Mouse (Mus musculus): Measurements from ENCODE around the gene Nudt13. TPM values are rescaled to one million over a fixed set of nuclear protein-coding genes. Genes with fewer than 3 reads are reported as not detected.
"Not testable (repeated sequence)": the region's sequence is repeated elsewhere in the genome, so short reads cannot be mapped to it uniquely, and the experiment has no call there.

Nudt13 gene
- polyA plus RNA-seq, 1 experiment from 2014 or later: 11.1 TPM

DNA sequence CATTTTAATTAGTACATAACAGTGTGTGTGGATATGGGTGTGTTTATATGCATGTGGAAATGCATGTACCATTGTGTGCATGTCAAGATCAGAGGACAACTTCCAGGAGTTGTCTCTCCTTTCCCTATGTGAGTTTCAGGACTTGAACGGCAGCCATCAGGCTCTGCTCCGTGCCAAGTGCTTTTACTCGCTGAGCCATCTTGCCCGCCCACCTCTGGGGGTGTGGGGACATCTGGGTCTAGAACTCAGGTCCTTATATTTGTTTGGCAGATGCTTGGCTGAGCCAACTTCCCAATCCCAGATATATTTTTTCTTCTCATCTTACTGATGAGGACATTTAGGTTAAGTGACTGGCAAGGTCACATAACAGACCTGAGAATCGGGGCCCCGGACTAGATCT, 26.1 kb upstream of the Nudt13 start:
- H3K9me3 ChIP-seq (replicated peaks; ENCODE audit: control insufficient read depth, low read length): no peaks in the 10 kb centered on the region
- H3K27me3 ChIP-seq (replicated peaks; ENCODE audit: control insufficient read depth, insufficient read depth, low read length): no peaks in the 10 kb centered on the region
- no peaks in the 10 kb centered on the region for H3K4me1 ChIP-seq (ENCODE audit: control insufficient read depth, insufficient read depth, low read length)
- no peak overlapping the region for H3K27ac ChIP-seq (ENCODE audit: low read depth, low read length)
- no peak for ATAC-seq
- H3K4me3 ChIP-seq (ENCODE audit: low read depth, low read length): no peak overlapping the region
- WGBS: 71% methylated on average over 6 of the region's 6 CpGs
- DNase-seq (ENCODE audit: low spot score): no peak
- no peaks in the 10 kb centered on the region for H3K36me3 ChIP-seq (ENCODE audit: control insufficient read depth, insufficient read depth, low read length)
- H3K9ac ChIP-seq (ENCODE audit: low read length): no peak overlapping the region
- H3K4me2 ChIP-seq (ENCODE audit: low read length): no peak overlapping the region

DNA sequence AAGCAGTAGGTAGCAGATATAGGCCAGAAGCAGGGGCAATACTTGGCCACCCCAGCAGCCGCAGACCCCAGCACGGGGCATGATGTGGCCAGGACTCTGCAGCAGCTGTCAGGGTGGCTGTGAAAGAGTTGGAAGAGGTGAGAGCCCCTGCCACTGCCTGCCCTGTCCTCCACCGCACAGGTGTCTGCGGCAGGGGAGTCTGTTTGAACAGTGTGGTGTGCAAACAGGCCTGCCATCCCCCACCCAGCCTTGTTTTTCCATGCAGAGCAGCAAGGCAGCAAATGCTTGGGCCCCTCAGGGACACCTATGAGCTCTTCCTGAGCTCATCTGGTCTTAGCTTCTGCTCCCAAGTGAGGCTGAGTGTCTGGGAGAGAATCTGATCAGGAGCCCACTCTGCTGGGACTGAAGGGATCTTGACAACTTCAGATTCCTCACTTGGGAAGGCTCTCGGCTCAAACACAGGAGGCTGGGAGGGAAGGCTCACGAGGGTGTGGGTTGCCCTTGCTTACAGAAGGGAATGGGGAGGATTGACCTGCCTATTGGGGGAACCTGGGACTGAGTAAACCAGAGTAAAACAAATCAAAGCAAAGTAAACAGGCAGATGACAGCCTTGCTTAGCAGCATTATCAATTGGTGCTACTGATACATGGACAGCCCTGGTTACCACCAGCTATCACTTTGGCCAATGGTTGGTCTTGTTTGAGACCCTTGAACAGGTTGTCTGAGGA, 25.3 kb upstream of the Nudt13 start, which contains the start of gene Kcnk16:
Gene Kcnk16, minus strand, starts transcription at position 118 of the 728 bp plus-strand sequence.
- H3K4me3 ChIP-seq (ENCODE audit: low read depth, low read length): no peak within 1 kb of the TSS
- H3K36me3 ChIP-seq (ENCODE audit: control insufficient read depth, insufficient read depth, low read length): no peaks in the 10 kb centered on the region
- no peak for DNase-seq (ENCODE audit: low spot score)
- H3K27ac ChIP-seq (ENCODE audit: low read depth, low read length): no peak within 1 kb of the TSS
- no peaks in the 10 kb centered on the region for H3K4me1 ChIP-seq (ENCODE audit: control insufficient read depth, insufficient read depth, low read length)
- WGBS: 81% methylated on average over 6 of the region's 6 CpGs
- H3K27me3 ChIP-seq (replicated peaks; ENCODE audit: control insufficient read depth, insufficient read depth, low read length): no peaks in the 10 kb centered on the region
- H3K9ac ChIP-seq (ENCODE audit: low read length): no peak within 1 kb of the TSS
- no peak for ATAC-seq
- H3K9me3 ChIP-seq (replicated peaks; ENCODE audit: control insufficient read depth, low read length): no peaks in the 10 kb centered on the region
- H3K4me2 ChIP-seq (ENCODE audit: low read length): no peak within 1 kb of the TSS

DNA sequence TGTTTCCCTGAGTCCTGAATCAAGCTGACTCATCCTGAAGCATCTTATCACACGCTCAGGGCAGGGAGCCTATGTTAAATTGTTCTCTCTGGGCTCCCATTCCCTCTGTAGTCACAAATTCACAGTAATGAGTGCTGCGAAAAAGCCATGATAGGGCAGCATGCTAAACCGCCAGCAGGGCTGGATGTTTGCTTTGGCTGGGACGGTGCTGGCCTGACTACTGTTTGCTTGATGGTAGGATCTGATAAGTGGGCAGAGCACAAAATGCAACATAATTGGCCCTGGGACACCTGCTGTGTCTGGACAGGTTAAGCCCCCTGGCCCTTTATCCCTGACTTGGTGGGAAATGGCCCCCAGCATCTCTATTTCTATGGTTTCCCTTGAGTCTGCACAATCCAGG, 3.1 kb upstream of the Nudt13 start:
- H3K27me3 ChIP-seq (replicated peaks; ENCODE audit: control insufficient read depth, insufficient read depth, low read length): no peaks in the 10 kb centered on the region
- no peak overlapping the region for H3K4me2 ChIP-seq (ENCODE audit: low read length)
- no peak overlapping the region for H3K4me3 ChIP-seq (ENCODE audit: low read depth, low read length)
- WGBS: 21% methylated on average over 4 of the region's 4 CpGs
- H3K9ac ChIP-seq (ENCODE audit: low read length): no peak overlapping the region
- DNase-seq (ENCODE audit: low spot score) (no peak), ATAC-seq (no peak)
- no peaks in the 10 kb centered on the region for H3K36me3 ChIP-seq (ENCODE audit: control insufficient read depth, insufficient read depth, low read length)
- no peak overlapping the region for H3K27ac ChIP-seq (ENCODE audit: low read depth, low read length)
- H3K9me3 ChIP-seq (replicated peaks; ENCODE audit: control insufficient read depth, low read length): no peaks in the 10 kb centered on the region
- H3K4me1 ChIP-seq (ENCODE audit: control insufficient read depth, insufficient read depth, low read length): peaks cover 5% of the 10 kb centered on the region; the same call in 1 of the 2 replicates

DNA sequence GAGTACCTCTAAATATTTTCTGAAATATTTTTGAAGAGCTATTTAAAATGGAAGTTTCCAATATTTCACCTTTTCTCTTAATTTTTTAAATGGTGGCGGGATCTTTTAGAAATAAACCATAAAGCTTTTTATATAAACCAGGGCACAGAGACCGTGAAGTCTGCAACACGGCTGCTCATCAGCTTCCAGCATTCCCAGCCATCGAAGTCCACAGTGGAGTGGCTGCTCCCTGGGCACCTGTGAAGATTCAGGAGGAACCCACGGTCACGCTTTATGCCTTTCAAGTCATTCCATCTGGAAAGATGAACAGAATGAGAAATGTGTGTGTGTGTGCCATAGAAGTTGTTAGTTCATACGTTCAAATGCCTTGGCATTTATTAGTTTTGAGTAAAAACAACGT, 450 bp downstream of the Nudt13 start:
- no peak for ATAC-seq
- H3K4me1 ChIP-seq (ENCODE audit: control insufficient read depth, insufficient read depth, low read length): peaks cover 5% of the 10 kb centered on the region; the same call in 1 of the 2 replicates
- H3K4me3 ChIP-seq (ENCODE audit: low read depth, low read length): peak overlapping the region; percentile 44
- no peaks in the 10 kb centered on the region for H3K9me3 ChIP-seq (replicated peaks; ENCODE audit: control insufficient read depth, low read length)
- no peaks in the 10 kb centered on the region for H3K36me3 ChIP-seq (ENCODE audit: control insufficient read depth, insufficient read depth, low read length)
- no peaks in the 10 kb centered on the region for H3K27me3 ChIP-seq (replicated peaks; ENCODE audit: control insufficient read depth, insufficient read depth, low read length)
- WGBS: 53% methylated on average over 8 of the region's 8 CpGs
- H3K27ac ChIP-seq (ENCODE audit: low read depth, low read length): no peak overlapping the region
- DNase-seq (ENCODE audit: low spot score): no peak
- peak overlapping the region; percentile 62 for H3K4me2 ChIP-seq (ENCODE audit: low read length)
- H3K9ac ChIP-seq (ENCODE audit: low read length): peak overlapping the region; percentile 59

DNA sequence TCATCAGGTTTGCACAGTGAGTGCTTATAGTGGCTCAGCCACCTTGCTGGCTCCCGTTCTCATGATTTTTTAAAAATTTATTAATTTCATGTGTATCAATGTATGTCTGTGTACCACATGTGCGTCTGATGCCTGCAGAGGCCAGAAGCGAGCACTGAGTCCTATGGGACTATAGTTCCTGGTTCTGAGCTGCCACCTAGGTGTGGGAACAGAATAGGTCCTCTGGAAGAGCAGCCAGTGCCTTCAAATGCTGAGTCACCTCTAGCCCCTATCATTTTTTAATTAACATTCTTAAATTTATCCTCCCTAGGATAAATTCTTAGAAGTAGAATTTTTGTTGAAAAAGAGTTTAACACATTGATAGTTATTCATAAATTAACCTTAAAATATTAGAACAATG, 3.1 kb downstream of the Nudt13 start:
- Histone ChIP-seq H3K4me3 (ENCODE audit: low read depth, low read length) (no peak overlapping the region), H3K9ac (ENCODE audit: low read length) (no peak overlapping the region), H3K27ac (ENCODE audit: low read depth, low read length) (no peak overlapping the region), H3K36me3 (ENCODE audit: control insufficient read depth, insufficient read depth, low read length) (no peaks in the 10 kb centered on the region), H3K27me3 (replicated peaks; ENCODE audit: control insufficient read depth, insufficient read depth, low read length) (no peaks in the 10 kb centered on the region), H3K4me1 (ENCODE audit: control insufficient read depth, insufficient read depth, low read length) (peaks cover 5% of the 10 kb centered on the region; the same call in 1 of the 2 replicates), H3K4me2 (ENCODE audit: low read length) (no peak overlapping the region), H3K9me3 (replicated peaks; ENCODE audit: control insufficient read depth, low read length) (no peaks in the 10 kb centered on the region)
- ATAC-seq (no peak), DNase-seq (ENCODE audit: low spot score) (no peak)
- WGBS: 81% methylated on average over 3 of the region's 3 CpGs

GRCm38 (mm10) chr14:20298131-20298530, 3.6 kb downstream of the Nudt13 start:
- H3K9me3 ChIP-seq (replicated peaks; ENCODE audit: control insufficient read depth, low read length): no peaks in the 10 kb centered on the region
- H3K4me3 ChIP-seq (ENCODE audit: low read depth, low read length): no peak overlapping the region
- H3K9ac ChIP-seq (ENCODE audit: low read length): no peak overlapping the region
- H3K4me2 ChIP-seq (ENCODE audit: low read length): no peak overlapping the region
- no peaks in the 10 kb centered on the region for H3K36me3 ChIP-seq (ENCODE audit: control insufficient read depth, insufficient read depth, low read length)
- no peak for ATAC-seq
- H3K27ac ChIP-seq (ENCODE audit: low read depth, low read length): no peak overlapping the region
- 91% methylated on average over 3 of the region's 3 CpGs for WGBS
- peaks cover 5% of the 10 kb centered on the region; the same call in 1 of the 2 replicates for H3K4me1 ChIP-seq (ENCODE audit: control insufficient read depth, insufficient read depth, low read length)
- DNase-seq (ENCODE audit: low spot score): no peak
- H3K27me3 ChIP-seq (replicated peaks; ENCODE audit: control insufficient read depth, insufficient read depth, low read length): no peaks in the 10 kb centered on the region

DNA sequence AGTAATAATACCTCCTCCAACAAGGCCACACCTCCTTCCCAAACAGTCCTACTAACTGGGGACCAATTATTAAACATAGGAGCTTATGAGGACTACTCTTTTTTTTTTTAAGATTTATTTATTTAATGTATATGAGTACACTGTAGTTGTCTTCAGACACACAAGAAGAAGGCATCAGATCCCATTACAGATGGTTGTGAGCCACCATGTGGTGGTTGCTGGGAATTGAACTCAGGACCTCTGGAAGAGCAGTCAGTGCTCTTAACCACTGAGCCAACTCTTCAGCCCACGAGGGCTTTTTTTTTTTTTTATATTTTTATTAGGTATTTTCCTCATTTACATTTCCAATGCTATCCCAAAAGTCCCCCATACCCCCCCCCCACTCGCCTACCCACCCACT, 10.6 kb downstream of the Nudt13 start:
- H3K4me1 ChIP-seq (ENCODE audit: control insufficient read depth, insufficient read depth, low read length); H3K4me2 ChIP-seq (ENCODE audit: low read length); ATAC-seq; H3K9ac ChIP-seq (ENCODE audit: low read length); H3K4me3 ChIP-seq (ENCODE audit: low read depth, low read length); H3K27me3 ChIP-seq (replicated peaks; ENCODE audit: control insufficient read depth, insufficient read depth, low read length); H3K27ac ChIP-seq (ENCODE audit: low read depth, low read length); H3K9me3 ChIP-seq (replicated peaks; ENCODE audit: control insufficient read depth, low read length); DNase-seq (ENCODE audit: low spot score): not testable (repeated sequence)
- 58% methylated on average over 2 of the region's 2 CpGs for WGBS
- H3K36me3 ChIP-seq (ENCODE audit: control insufficient read depth, insufficient read depth, low read length): peaks cover 29% of the 10 kb centered on the region

- no peak overlapping the region for H3K4me3 ChIP-seq (ENCODE audit: low read depth, low read length)
- no peak overlapping the region for H3K4me2 ChIP-seq (ENCODE audit: low read length)
- H3K9me3 ChIP-seq (replicated peaks; ENCODE audit: control insufficient read depth, low read length): no peaks in the 10 kb centered on the region
- H3K27ac ChIP-seq (ENCODE audit: low read depth, low read length): no peak overlapping the region
- peaks cover 39% of the 10 kb centered on the region for H3K36me3 ChIP-seq (ENCODE audit: control insufficient read depth, insufficient read depth, low read length)
- DNase-seq (ENCODE audit: low spot score) (no peak), ATAC-seq (no peak)
- no peaks in the 10 kb centered on the region for H3K27me3 ChIP-seq (replicated peaks; ENCODE audit: control insufficient read depth, insufficient read depth, low read length)
- WGBS: 94% methylated on average over 1 of the region's 1 CpGs
- no peaks in the 10 kb centered on the region for H3K4me1 ChIP-seq (ENCODE audit: control insufficient read depth, insufficient read depth, low read length)
- no peak overlapping the region for H3K9ac ChIP-seq (ENCODE audit: low read length)
Measured at GRCm38 (mm10) chr14:20315137-20315536, 20.6 kb downstream of the Nudt13 start.

DNA sequence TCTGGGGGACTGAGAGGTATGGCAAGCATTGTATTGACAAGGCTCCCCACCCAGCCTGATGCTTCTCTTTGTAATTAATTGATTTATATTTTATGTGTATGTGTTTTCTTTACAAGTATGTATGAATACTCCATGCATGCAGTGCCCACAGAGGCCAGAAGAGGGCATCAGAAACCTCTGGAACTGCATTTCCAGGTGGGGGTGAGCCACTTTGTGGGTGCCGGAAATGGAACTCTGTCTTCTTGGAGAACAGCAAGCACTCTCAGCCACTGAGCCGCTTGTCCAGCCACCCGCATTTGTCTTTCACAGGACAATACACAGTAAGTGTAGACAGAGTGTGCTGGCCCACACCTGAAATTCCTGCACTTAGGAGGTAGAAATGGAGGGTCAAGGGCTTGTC, 24.9 kb downstream of the Nudt13 start:
- DNase-seq (ENCODE audit: low spot score) (peak; percentile 26), ATAC-seq (no peak)
- Histone ChIP-seq H3K4me2 (ENCODE audit: low read length) (no peak overlapping the region), H3K27ac (ENCODE audit: low read depth, low read length) (no peak overlapping the region), H3K4me1 (ENCODE audit: control insufficient read depth, insufficient read depth, low read length) (no peaks in the 10 kb centered on the region), H3K36me3 (ENCODE audit: control insufficient read depth, insufficient read depth, low read length) (peaks cover 51% of the 10 kb centered on the region), H3K9ac (ENCODE audit: low read length) (no peak overlapping the region), H3K27me3 (replicated peaks; ENCODE audit: control insufficient read depth, insufficient read depth, low read length) (no peaks in the 10 kb centered on the region), H3K4me3 (ENCODE audit: low read depth, low read length) (no peak overlapping the region), H3K9me3 (replicated peaks; ENCODE audit: control insufficient read depth, low read length) (no peaks in the 10 kb centered on the region)
- WGBS: 74% methylated on average over 3 of the region's 3 CpGs

All from forebrain, embryonic 14.5 days (tissue).